Comparison of ENCODE assay signal across 8 mouse cellular contexts in the genomic region with DNA sequence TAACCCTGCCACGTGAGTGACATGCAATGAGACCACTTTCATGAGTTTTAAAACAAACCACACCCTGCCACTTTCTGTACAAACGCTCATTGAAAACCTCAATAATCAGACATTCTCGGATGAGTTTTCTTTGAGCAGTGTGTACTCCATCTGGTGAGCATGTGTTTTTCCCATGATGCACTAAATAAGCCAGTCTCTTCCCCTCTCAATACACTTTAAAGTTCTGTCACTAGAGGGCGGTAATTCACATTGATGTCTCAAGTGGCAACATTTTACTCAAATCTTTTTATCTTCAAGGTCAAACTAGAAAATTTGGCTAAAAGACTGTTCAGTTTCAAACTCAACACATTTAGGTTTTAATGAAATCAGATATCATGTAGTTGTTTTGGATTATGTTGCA.
DNase-seq lines count a peak whose midpoint lies in the region; ATAC-seq and TF ChIP-seq lines count a peak whose summit lies in the region.

No protein-coding gene starts in this region.

- no peaks in the 10 kb centered on the region for H3K9me3 ChIP-seq in forebrain, embryonic 11.5 days (ENCODE audit: control insufficient read depth, low read length)
- H3K9me3 ChIP-seq in forebrain, embryonic 10.5 days, result no peaks in the 10 kb centered on the region
- H3K9me3 ChIP-seq in liver, embryonic 14.5 days (ENCODE audit: control insufficient read depth, low read length), result no peaks in the 10 kb centered on the region
- H3K9me3 ChIP-seq in liver, embryonic 12.5 days (replicated peaks), result no peaks in the 10 kb centered on the region

- peak; percentile 12; the same call in 1 of the 2 replicates for TF ChIP-seq CTCF in liver, embryonic 14.5 days (IDR thresholded peaks at IDR 0.05; ENCODE audit: low read depth)

- ATAC-seq in forebrain, embryonic 11.5 days (replicated peaks; ENCODE audit: low FRiP score), result peak; percentile 49; the same call in 1 of the 2 replicates
- no peak for ATAC-seq in liver, embryonic 14.5 days (ENCODE audit: insufficient read depth)
- no peak for ATAC-seq in liver, embryonic 12.5 days
- peak; percentile 68 for ATAC-seq in common myeloid progenitor, adult 5-6 weeks (replicated peaks; ENCODE audit: low read depth, poor library complexity, severe bottlenecking)
- peak; percentile 42; the same call in 1 of the 2 replicates for ATAC-seq in megakaryocyte progenitor cell, adult 5-6 weeks (replicated peaks; ENCODE audit: poor library complexity)

- DNase-seq in forebrain, embryonic 11.5 days (ENCODE audit: low spot score), result no peak
- DNase-seq in forebrain, embryonic 10.5 days (ENCODE audit: extremely low spot score, low spot score), result no peak
- DNase-seq in liver, embryonic 14.5 days (ENCODE audit: low read depth in 3 of 3, low spot score in 3 of 3), result peak; percentile 0 to 2 (median 1)
- DNase-seq in cerebellum, adult 18-20 months, result no peak
- DNase-seq in urinary bladder, adult 2 months (ENCODE audit: low spot score), result no peak

- no peak overlapping the region for H3K27ac ChIP-seq in forebrain, embryonic 11.5 days (ENCODE audit: low read depth, low read length)
- no peak overlapping the region for H3K27ac ChIP-seq in forebrain, embryonic 10.5 days
- no peak overlapping the region for H3K27ac ChIP-seq in liver, embryonic 14.5 days
- H3K27ac ChIP-seq in liver, embryonic 12.5 days, result no peak overlapping the region

- no peak overlapping the region for H3K4me2 ChIP-seq in forebrain, embryonic 11.5 days (ENCODE audit: low read depth, low read length, severe bottlenecking)
- H3K4me2 ChIP-seq in liver, embryonic 14.5 days (ENCODE audit: low read depth), result no peak overlapping the region
- no peak overlapping the region for H3K4me2 ChIP-seq in liver, embryonic 12.5 days

- 42% methylated on average over 4 of the region's 4 CpGs for WGBS in forebrain, embryonic 11.5 days
- WGBS in forebrain, embryonic 10.5 days, result 44% methylated on average over 4 of the region's 4 CpGs
- WGBS in liver, embryonic 14.5 days (ENCODE audit: insufficient replicate concordance), result 23% methylated on average over 4 of the region's 4 CpGs
- WGBS in liver, embryonic 12.5 days (ENCODE audit: insufficient replicate concordance), result 27% methylated on average over 4 of the region's 4 CpGs

- no peaks in the 10 kb centered on the region for H3K4me1 ChIP-seq in forebrain, embryonic 11.5 days (replicated peaks; ENCODE audit: control insufficient read depth, insufficient read depth, low read length)
- peaks cover 9% of the 10 kb centered on the region for H3K4me1 ChIP-seq in forebrain, embryonic 10.5 days
- H3K4me1 ChIP-seq in liver, embryonic 14.5 days (replicated peaks; ENCODE audit: control insufficient read depth in 2 of 2, insufficient read depth in 2 of 2, low read length in 1 of 2), result no peaks in the 10 kb centered on the region
- no peaks in the 10 kb centered on the region for H3K4me1 ChIP-seq in liver, embryonic 12.5 days

- no peak overlapping the region for H3K4me3 ChIP-seq in forebrain, embryonic 11.5 days (ENCODE audit: low read depth, low read length)
- H3K4me3 ChIP-seq in forebrain, embryonic 10.5 days, result no peak overlapping the region
- no peak overlapping the region for H3K4me3 ChIP-seq in liver, embryonic 14.5 days (ENCODE audit: insufficient read depth in 1 of 2, low read depth in 2 of 2, low read length in 2 of 2)
- H3K4me3 ChIP-seq in liver, embryonic 12.5 days, result no peak overlapping the region

- TF ChIP-seq EP300 in liver, embryonic 14.5 days (IDR thresholded peaks at IDR 0.05; ENCODE audit: low read depth), result no peak

- no peak overlapping the region for H3K9ac ChIP-seq in forebrain, embryonic 11.5 days (ENCODE audit: low read length)
- H3K9ac ChIP-seq in liver, embryonic 14.5 days (replicated peaks), result no peak overlapping the region
- no peak overlapping the region for H3K9ac ChIP-seq in liver, embryonic 12.5 days

- H3K27me3 ChIP-seq in forebrain, embryonic 11.5 days (ENCODE audit: control insufficient read depth, insufficient read depth, low read length), result no peaks in the 10 kb centered on the region
- H3K27me3 ChIP-seq in forebrain, embryonic 10.5 days (ENCODE audit: poor library complexity, severe bottlenecking), result no peaks in the 10 kb centered on the region
- H3K27me3 ChIP-seq in liver, embryonic 14.5 days (ENCODE audit: control insufficient read depth, insufficient read depth, low read length), result no peaks in the 10 kb centered on the region
- no peaks in the 10 kb centered on the region for H3K27me3 ChIP-seq in liver, embryonic 12.5 days (replicated peaks)

- H3K36me3 ChIP-seq in forebrain, embryonic 11.5 days (ENCODE audit: control insufficient read depth, insufficient read depth, low read length), result no peaks in the 10 kb centered on the region
- no peaks in the 10 kb centered on the region for H3K36me3 ChIP-seq in forebrain, embryonic 10.5 days (replicated peaks)
- H3K36me3 ChIP-seq in liver, embryonic 14.5 days (replicated peaks; ENCODE audit: control insufficient read depth, insufficient read depth, low read depth), result no peaks in the 10 kb centered on the region
- H3K36me3 ChIP-seq in liver, embryonic 12.5 days, result no peaks in the 10 kb centered on the region

Comparison
In these comparisons a context has a peak if more than half of its experiments do, and no peak if none do; other contexts are left out.
1. ATAC-seq: peak in forebrain, embryonic 11.5 days (single experiment), common myeloid progenitor, adult 5-6 weeks (single experiment) and megakaryocyte progenitor cell, adult 5-6 weeks (single experiment); none in liver, embryonic 14.5 days (single experiment) and liver, embryonic 12.5 days (single experiment).
2. DNase-seq: peak in liver, embryonic 14.5 days (3 of 3); none in forebrain, embryonic 11.5 days (single experiment), forebrain, embryonic 10.5 days (single experiment), cerebellum, adult 18-20 months (0 of 2) and urinary bladder, adult 2 months (single experiment).